Mouse (Mus musculus): ENCODE measurements around the gene Arl4c. TPM values are rescaled to one million over a fixed set of nuclear protein-coding genes. Genes with fewer than 3 reads are reported as not detected.

The Arl4c gene
- polyA plus RNA-seq, 1 experiment from 2014 or later = 4.4 TPM

GRCm38 (mm10) chr1:88692293-88692827 lies 9.7 kb downstream of the Arl4c start:
- Histone ChIP-seq H3K4me3 (ENCODE audit: control insufficient read depth in 1 of 2, insufficient read depth in 1 of 2, low read depth in 1 of 2, low read length in 2 of 2) (no peak overlapping the region), H3K9ac (ENCODE audit: low read length) (no peak overlapping the region), H3K4me1 (ENCODE audit: control insufficient read depth in 2 of 2, insufficient read depth in 2 of 2, low read length in 2 of 2) (no peaks in the 10 kb centered on the region), H3K9me3 (ENCODE audit: control insufficient read depth, low read length) (no peaks in the 10 kb centered on the region), H3K4me2 (ENCODE audit: low read length) (no peak overlapping the region), H3K36me3 (ENCODE audit: control insufficient read depth, insufficient read depth, low read length) (peaks cover 2% of the 10 kb centered on the region; the same call in 1 of the 2 replicates), H3K27me3 (ENCODE audit: control insufficient read depth, insufficient read depth, low read length) (no peaks in the 10 kb centered on the region), H3K27ac (replicated peaks in 1 of 2; ENCODE audit: control insufficient read depth in 1 of 2, insufficient read depth in 1 of 2, low read depth in 2 of 2, low read length in 2 of 2) (no peak overlapping the region)
- no peak for ATAC-seq (ENCODE audit: insufficient number of reproducible peaks, insufficient read depth, low FRiP score, low read depth)
- 66% methylated on average over 2 of the region's 2 CpGs for WGBS

- Histone ChIP-seq H3K4me3 (ENCODE audit: control insufficient read depth in 1 of 2, insufficient read depth in 1 of 2, low read depth in 1 of 2, low read length in 2 of 2) (no peak overlapping the region), H3K4me2 (ENCODE audit: low read length) (no peak overlapping the region), H3K9me3 (ENCODE audit: control insufficient read depth, low read length) (no peaks in the 10 kb centered on the region), H3K4me1 (ENCODE audit: control insufficient read depth in 2 of 2, insufficient read depth in 2 of 2, low read length in 2 of 2) (no peaks in the 10 kb centered on the region), H3K27ac (replicated peaks in 1 of 2; ENCODE audit: control insufficient read depth in 1 of 2, insufficient read depth in 1 of 2, low read depth in 2 of 2, low read length in 2 of 2) (no peak overlapping the region), H3K36me3 (ENCODE audit: control insufficient read depth, insufficient read depth, low read length) (no peaks in the 10 kb centered on the region), H3K9ac (ENCODE audit: low read length) (no peak overlapping the region), H3K27me3 (ENCODE audit: control insufficient read depth, insufficient read depth, low read length) (no peaks in the 10 kb centered on the region)
- ATAC-seq (ENCODE audit: insufficient number of reproducible peaks, insufficient read depth, low FRiP score, low read depth) = no peak
- 86% methylated on average over 6 of the region's 6 CpGs for WGBS
These were observed 11.4 kb downstream of the Arl4c start for GRCm38 (mm10) chr1:88690601-88691000.

GRCm38 (mm10) chr1:88684765-88685164 lies 17.3 kb downstream of the Arl4c start:
- no peaks in the 10 kb centered on the region for H3K9me3 ChIP-seq (ENCODE audit: control insufficient read depth, low read length)
- no peak overlapping the region for H3K4me2 ChIP-seq (ENCODE audit: low read length)
- no peak overlapping the region for H3K4me3 ChIP-seq (ENCODE audit: control insufficient read depth in 1 of 2, insufficient read depth in 1 of 2, low read depth in 1 of 2, low read length in 2 of 2)
- no peak overlapping the region for H3K27ac ChIP-seq (replicated peaks in 1 of 2; ENCODE audit: control insufficient read depth in 1 of 2, insufficient read depth in 1 of 2, low read depth in 2 of 2, low read length in 2 of 2)
- no peaks in the 10 kb centered on the region for H3K36me3 ChIP-seq (ENCODE audit: control insufficient read depth, insufficient read depth, low read length)
- no peak overlapping the region for H3K9ac ChIP-seq (ENCODE audit: low read length)
- 79% methylated on average over 1 of the region's 1 CpGs for WGBS
- H3K27me3 ChIP-seq (ENCODE audit: control insufficient read depth, insufficient read depth, low read length) = no peaks in the 10 kb centered on the region
- ATAC-seq (ENCODE audit: insufficient number of reproducible peaks, insufficient read depth, low FRiP score, low read depth) = no peak
- no peaks in the 10 kb centered on the region for H3K4me1 ChIP-seq (ENCODE audit: control insufficient read depth in 2 of 2, insufficient read depth in 2 of 2, low read length in 2 of 2)

- no peaks in the 10 kb centered on the region for H3K9me3 ChIP-seq (ENCODE audit: control insufficient read depth, low read length)
- H3K4me3 ChIP-seq (ENCODE audit: control insufficient read depth in 1 of 2, insufficient read depth in 1 of 2, low read depth in 1 of 2, low read length in 2 of 2) = no peak overlapping the region
- no peak overlapping the region for H3K27ac ChIP-seq (replicated peaks in 1 of 2; ENCODE audit: control insufficient read depth in 1 of 2, insufficient read depth in 1 of 2, low read depth in 2 of 2, low read length in 2 of 2)
- no peaks in the 10 kb centered on the region for H3K27me3 ChIP-seq (ENCODE audit: control insufficient read depth, insufficient read depth, low read length)
- no peak for ATAC-seq (ENCODE audit: insufficient number of reproducible peaks, insufficient read depth, low FRiP score, low read depth)
- no peaks in the 10 kb centered on the region for H3K4me1 ChIP-seq (ENCODE audit: control insufficient read depth in 2 of 2, insufficient read depth in 2 of 2, low read length in 2 of 2)
- no peak overlapping the region for H3K4me2 ChIP-seq (ENCODE audit: low read length)
- 94% methylated on average over 4 of the region's 4 CpGs for WGBS
- H3K36me3 ChIP-seq (ENCODE audit: control insufficient read depth, insufficient read depth, low read length) = no peaks in the 10 kb centered on the region
- no peak overlapping the region for H3K9ac ChIP-seq (ENCODE audit: low read length)
These were observed 20.4 kb downstream of the Arl4c start for GRCm38 (mm10) chr1:88681596-88681995.

- H3K4me1 ChIP-seq (ENCODE audit: control insufficient read depth in 2 of 2, insufficient read depth in 2 of 2, low read length in 2 of 2) = no peaks in the 10 kb centered on the region
- H3K4me3 ChIP-seq (ENCODE audit: control insufficient read depth in 1 of 2, insufficient read depth in 1 of 2, low read depth in 1 of 2, low read length in 2 of 2) = no peak overlapping the region
- no peaks in the 10 kb centered on the region for H3K9me3 ChIP-seq (ENCODE audit: control insufficient read depth, low read length)
- H3K36me3 ChIP-seq (ENCODE audit: control insufficient read depth, insufficient read depth, low read length) = no peaks in the 10 kb centered on the region
- no peak overlapping the region for H3K9ac ChIP-seq (ENCODE audit: low read length)
- 52% methylated on average over 3 of the region's 3 CpGs for WGBS
- H3K4me2 ChIP-seq (ENCODE audit: low read length) = no peak overlapping the region
- ATAC-seq (ENCODE audit: insufficient number of reproducible peaks, insufficient read depth, low FRiP score, low read depth) = no peak
- no peaks in the 10 kb centered on the region for H3K27me3 ChIP-seq (ENCODE audit: control insufficient read depth, insufficient read depth, low read length)
- H3K27ac ChIP-seq (replicated peaks in 1 of 2; ENCODE audit: control insufficient read depth in 1 of 2, insufficient read depth in 1 of 2, low read depth in 2 of 2, low read length in 2 of 2) = no peak overlapping the region
These were observed 21.2 kb downstream of the Arl4c start for GRCm38 (mm10) chr1:88680804-88681203.

- no peak overlapping the region for H3K27ac ChIP-seq (replicated peaks in 1 of 2; ENCODE audit: control insufficient read depth in 1 of 2, insufficient read depth in 1 of 2, low read depth in 2 of 2, low read length in 2 of 2)
- no peaks in the 10 kb centered on the region for H3K27me3 ChIP-seq (ENCODE audit: control insufficient read depth, insufficient read depth, low read length)
- H3K9ac ChIP-seq (ENCODE audit: low read length) = no peak overlapping the region
- no peak overlapping the region for H3K4me3 ChIP-seq (ENCODE audit: control insufficient read depth in 1 of 2, insufficient read depth in 1 of 2, low read depth in 1 of 2, low read length in 2 of 2)
- no peak for ATAC-seq (ENCODE audit: insufficient number of reproducible peaks, insufficient read depth, low FRiP score, low read depth)
- H3K9me3 ChIP-seq (ENCODE audit: control insufficient read depth, low read length) = no peaks in the 10 kb centered on the region
- no peaks in the 10 kb centered on the region for H3K4me1 ChIP-seq (ENCODE audit: control insufficient read depth in 2 of 2, insufficient read depth in 2 of 2, low read length in 2 of 2)
- WGBS = 69% methylated on average over 3 of the region's 3 CpGs
- no peak overlapping the region for H3K4me2 ChIP-seq (ENCODE audit: low read length)
- H3K36me3 ChIP-seq (ENCODE audit: control insufficient read depth, insufficient read depth, low read length) = no peaks in the 10 kb centered on the region
These were observed 23.7 kb downstream of the Arl4c start for GRCm38 (mm10) chr1:88678231-88678739.

GRCm38 (mm10) chr1:88670807-88671206 lies 31.2 kb downstream of the Arl4c start:
- no peak for ATAC-seq (ENCODE audit: insufficient number of reproducible peaks, insufficient read depth, low FRiP score, low read depth)

More at GRCm38 (mm10) chr1:88670807-88671206, 31.2 kb downstream of the Arl4c start:
- H3K36me3 ChIP-seq (ENCODE audit: control insufficient read depth, insufficient read depth, low read length) = no peaks in the 10 kb centered on the region
- no peak overlapping the region for H3K9ac ChIP-seq (ENCODE audit: low read length)
- 59% methylated on average over 4 of the region's 4 CpGs for WGBS
- no peaks in the 10 kb centered on the region for H3K27me3 ChIP-seq (ENCODE audit: control insufficient read depth, insufficient read depth, low read length)
- H3K4me1 ChIP-seq (ENCODE audit: control insufficient read depth in 2 of 2, insufficient read depth in 2 of 2, low read length in 2 of 2) = peaks cover 3 to 13% of the 10 kb centered on the region in 2 experiments; a peak in 3 of 4 replicates
- no peaks in the 10 kb centered on the region for H3K9me3 ChIP-seq (ENCODE audit: control insufficient read depth, low read length)
- no peak overlapping the region for H3K4me2 ChIP-seq (ENCODE audit: low read length)
- no peak overlapping the region for H3K4me3 ChIP-seq (ENCODE audit: control insufficient read depth in 1 of 2, insufficient read depth in 1 of 2, low read depth in 1 of 2, low read length in 2 of 2)
- no peak overlapping the region for H3K27ac ChIP-seq (replicated peaks in 1 of 2; ENCODE audit: control insufficient read depth in 1 of 2, insufficient read depth in 1 of 2, low read depth in 2 of 2, low read length in 2 of 2)
